Mouse (Mus musculus) lung, postnatal 0 days (tissue): ENCODE results near the gene Samd1. TPM values are rescaled to one million over a fixed set of nuclear protein-coding genes. Genes with fewer than 3 reads are reported as not detected.

Source experiments
- ATAC-seq: fragments of 200-750 bp; cut with Nextera tagmentation; 2 replicates; pipeline ENCODE4 v1.8.0; 2017; ENCODE audit warnings: moderate library complexity
- DNase-seq: peaks from one replicate; pipeline ENCODE4 v3.0.0-alpha.2; 2016; ENCODE audit warnings: low spot score
- H3K27ac ChIP-seq: fragments of 300-500 bp; sonication (generic); 2 replicates; pipeline ENCODE4 v1.5.1; 2014; ENCODE audit warnings: antibody characterized with exemption, mild to moderate bottlenecking, low read length, mixed read lengths
- H3K27me3 ChIP-seq: fragments of 300-500 bp; sonication (generic); replicated peaks from 2 replicates; pipeline ENCODE4 v1.6.1; 2014; ENCODE audit warnings: low read length, mixed read lengths; ENCODE audit not compliant: insufficient read depth
- H3K36me3 ChIP-seq: fragments of 300-500 bp; sonication (generic); 2 replicates; pipeline ENCODE4 v1.6.1; 2014; ENCODE audit warnings: low read length, mixed read lengths; ENCODE audit not compliant: insufficient read depth
- H3K4me1 ChIP-seq: fragments of 300-500 bp; sonication (generic); 2 replicates; pipeline ENCODE4 v1.6.1; 2014; ENCODE audit warnings: antibody characterized with exemption, low read depth, low read length, mixed read lengths; ENCODE audit not compliant: insufficient read depth
- H3K4me2 ChIP-seq: fragments of 300-500 bp; sonication (generic); replicated peaks from 2 replicates; pipeline ENCODE4 v1.6.1; 2014; ENCODE audit warnings: low read depth, mild to moderate bottlenecking, low read length, moderate library complexity, mixed read lengths
- H3K4me3 ChIP-seq: fragments of 300-500 bp; sonication (generic); 2 replicates; pipeline ENCODE4 v1.5.1; 2014; ENCODE audit warnings: low read depth, low read length
- H3K9ac ChIP-seq: fragments of 300-500 bp; sonication (generic); replicated peaks from 2 replicates; pipeline ENCODE4 v1.6.1; 2014; ENCODE audit warnings: low read depth, mild to moderate bottlenecking
- H3K9me3 ChIP-seq: fragments of 300-500 bp; sonication (generic); 2 replicates; pipeline ENCODE4 v1.6.1; 2016; ENCODE audit warnings: low read length, mixed read lengths
- CTCF ChIP-seq: IDR thresholded peaks from 2 replicates; pipeline ENCODE4 v1.5.1; 2016; ENCODE audit warnings: antibody characterized with exemption, mild to moderate bottlenecking
- EP300 ChIP-seq: IDR thresholded peaks from 2 replicates; pipeline ENCODE4 v1.6.1; 2016; ENCODE audit warnings: antibody characterized with exemption, mild to moderate bottlenecking, control low read depth
- WGBS: fragments of 180-500 bp; shearing (Covaris S2); extraction: QIAGEN DNeasy Blood & Tissue Kit; methylation state at CpG from one replicate; pipeline ENCODE4 v1.1.7; 2014; 5-methylcytosine and 5-hydroxymethylcytosine counted together
- polyA plus RNA-seq: library from polyadenylated mRNA; unstranded; fragments of >200 nt; fragmentation: Nextera tagmentation; extraction: Ambion mirVana; gene quantifications from 2 replicates; pipeline ENCODE4 v1.2.1, GENCODE M21; 2015

The Samd1 gene
- polyA plus RNA-seq, 1 experiment from 2014 or later, result 5.6 TPM

GRCm38 (mm10) chr8:83992488-83992887, 5.0 kb upstream of the Samd1 start:
- ATAC-seq (no peak), DNase-seq (no peak)
- Histone ChIP-seq H3K4me2 (no peak overlapping the region), H3K27ac (no peak overlapping the region), H3K9ac (no peak overlapping the region), H3K27me3 (no peaks in the 10 kb centered on the region), H3K4me3 (no peak overlapping the region), H3K36me3 (peaks cover 23% of the 10 kb centered on the region; the same call in 1 of the 2 replicates), H3K9me3 (no peaks in the 10 kb centered on the region), H3K4me1 (no peaks in the 10 kb centered on the region)
- TF ChIP-seq EP300 (no peak), CTCF (no peak)
- WGBS, result 91% methylated on average over 2 of the region's 2 CpGs

- DNase-seq (no peak), ATAC-seq (no peak)
- Histone ChIP-seq H3K27me3 (no peaks in the 10 kb centered on the region), H3K27ac (no peak overlapping the region), H3K36me3 (peaks cover 13% of the 10 kb centered on the region; the same call in 1 of the 2 replicates), H3K9ac (no peak overlapping the region), H3K9me3 (no peaks in the 10 kb centered on the region), H3K4me3 (no peak overlapping the region), H3K4me2 (no peak overlapping the region), H3K4me1 (peaks cover 7% of the 10 kb centered on the region; the same call in 1 of the 2 replicates)
- 54% methylated on average over 3 of the region's 3 CpGs for WGBS
- no peak for TF ChIP-seq EP300
- TF ChIP-seq CTCF, result no peak
These were observed 3.4 kb upstream of the Samd1 start for GRCm38 (mm10) chr8:83994030-83994429.

GRCm38 (mm10) chr8:83995973-83996372, 1.5 kb upstream of the Samd1 start:
- H3K27me3 ChIP-seq, result no peaks in the 10 kb centered on the region
- H3K36me3 ChIP-seq, result peaks cover 13% of the 10 kb centered on the region; the same call in 1 of the 2 replicates
- DNase-seq, result no peak
- no peak overlapping the region for H3K9ac ChIP-seq
- no peaks in the 10 kb centered on the region for H3K9me3 ChIP-seq
- no peak for ATAC-seq
- no peak overlapping the region for H3K4me3 ChIP-seq
- peak overlapping the region; percentile 97 for H3K4me2 ChIP-seq
- 21% methylated on average over 12 of the region's 12 CpGs for WGBS
- H3K27ac ChIP-seq, result no peak overlapping the region
- H3K4me1 ChIP-seq, result peaks cover 7% of the 10 kb centered on the region; the same call in 1 of the 2 replicates
- no peak for TF ChIP-seq EP300
- no peak for TF ChIP-seq CTCF

- H3K9me3 ChIP-seq, result no peaks in the 10 kb centered on the region
- peak; percentile 88 for ATAC-seq
- DNase-seq, result peak; percentile 95
- 0 out of 2 replicates have a peak, but pooled peaks cover 11% of the 10 kb centered on the region for H3K36me3 ChIP-seq
- WGBS, result 1% methylated on average over 25 of the region's 103 CpGs
- H3K27me3 ChIP-seq, result no peaks in the 10 kb centered on the region
- peaks cover 9% of the 10 kb centered on the region; the same call in 1 of the 2 replicates for H3K4me1 ChIP-seq
- peak overlapping the region; percentile 75 for H3K4me3 ChIP-seq
- peak overlapping the region; percentile 59 for H3K9ac ChIP-seq
- TF ChIP-seq CTCF (no peak), EP300 (no peak)
- H3K4me2 ChIP-seq, result peak overlapping the region; percentile 97
- peak overlapping the region; percentile 93 for H3K27ac ChIP-seq
These were observed 636 bp upstream of the Samd1 start for GRCm38 (mm10) chr8:83996567-83997505.

GRCm38 (mm10) chr8:83998231-83999056, 972 bp downstream of the Samd1 start:
- 0 out of 2 replicates have a peak, but pooled peaks cover 6% of the 10 kb centered on the region for H3K36me3 ChIP-seq
- ATAC-seq, result peak; percentile 16

More at GRCm38 (mm10) chr8:83998231-83999056, 972 bp downstream of the Samd1 start:
- peak overlapping the region; percentile 97 for H3K4me2 ChIP-seq
- TF ChIP-seq EP300 (no peak), CTCF (peak; percentile 64)
- peak overlapping the region; percentile 93 for H3K27ac ChIP-seq
- H3K27me3 ChIP-seq, result no peaks in the 10 kb centered on the region
- DNase-seq, result peak; percentile 73
- no peaks in the 10 kb centered on the region for H3K9me3 ChIP-seq
- WGBS, result 2% methylated on average over 67 of the region's 92 CpGs
- peaks cover 9% of the 10 kb centered on the region; the same call in 1 of the 2 replicates for H3K4me1 ChIP-seq
- peak overlapping the region; percentile 59 for H3K4me3 ChIP-seq
- peak overlapping the region; percentile 48 for H3K9ac ChIP-seq
